Mouse (Mus musculus) ES-Bruce4 (cell line): ENCODE measurements around the gene Rpl41. TPM values are rescaled to one million over a fixed set of nuclear protein-coding genes. Genes with fewer than 3 reads are reported as not detected.

Source experiments
- H3K27ac ChIP-seq: 2 replicates; pipeline ENCODE4 v1.5.1; 2012; ENCODE audit warnings: low read length, inconsistent platforms; ENCODE audit not compliant: insufficient read depth
- H3K27me3 ChIP-seq: 2 replicates; pipeline ENCODE4 v1.6.1; 2012; ENCODE audit warnings: mild to moderate bottlenecking, low read length, inconsistent platforms; ENCODE audit not compliant: control insufficient read depth, poor library complexity, insufficient read depth, severe bottlenecking
- H3K36me3 ChIP-seq: 2 replicates; pipeline ENCODE4 v1.6.1; 2012; ENCODE audit warnings: inconsistent platforms, mild to moderate bottlenecking, low read length, moderate library complexity; ENCODE audit not compliant: control insufficient read depth, poor library complexity, insufficient read depth, severe bottlenecking
- H3K4me1 ChIP-seq: one replicate; pipeline ENCODE4 v1.8.1; 2011; ENCODE audit warnings: low read length; ENCODE audit not compliant: control insufficient read depth, insufficient read depth
- H3K4me3 ChIP-seq: 2 replicates; pipeline ENCODE4 v1.5.1; 2011; ENCODE audit warnings: low read depth, mild to moderate bottlenecking, low read length
- H3K9ac ChIP-seq: 2 replicates; pipeline ENCODE4 v1.6.1; 2012; ENCODE audit warnings: low read depth, mild to moderate bottlenecking, inconsistent platforms; ENCODE audit not compliant: poor library complexity, severe bottlenecking
- H3K9me3 ChIP-seq: replicated peaks from 2 replicates; pipeline ENCODE4 v1.6.1; 2012; ENCODE audit warnings: mild to moderate bottlenecking, low read length, inconsistent platforms; ENCODE audit not compliant: control insufficient read depth, poor library complexity, insufficient read depth, severe bottlenecking
- CTCF ChIP-seq: IDR thresholded peaks from one replicate; pipeline ENCODE4 v1.8.1; 2011; ENCODE audit warnings: low read depth, low read length
- EP300 ChIP-seq: IDR thresholded peaks from 2 replicates; pipeline ENCODE4 v1.6.1; 2011; ENCODE audit warnings: low read depth, low read length; ENCODE audit not compliant: insufficient read depth
- POLR2A ChIP-seq: IDR thresholded peaks from one replicate; pipeline ENCODE4 v1.8.1; 2011; ENCODE audit warnings: low read length; ENCODE audit not compliant: insufficient read depth
- polyA plus RNA-seq: library from polyadenylated mRNA; stranded (reverse); fragments of >200 nt; gene quantifications from 2 replicates; pipeline ENCODE4 v1.2.4, GENCODE M21; 2011; ENCODE audit warnings: low read depth; ENCODE audit not compliant: missing spikeins, insufficient read depth, insufficient read length

The Rpl41 gene
- polyA plus RNA-seq, 1 experiment: 3,978 TPM

GRCm38 (mm10) chr10:128520591-128520990 is 28.5 kb downstream of the Rpl41 start:
- H3K27me3 ChIP-seq: no peaks in the 10 kb centered on the region
- peaks cover 2% of the 10 kb centered on the region for H3K4me1 ChIP-seq
- no peak overlapping the region for H3K4me3 ChIP-seq
- TF ChIP-seq EP300 (no peak), POLR2A (no peak), CTCF (no peak)
- H3K27ac ChIP-seq: no peak overlapping the region
- no peaks in the 10 kb centered on the region for H3K9me3 ChIP-seq
- H3K36me3 ChIP-seq: no peaks in the 10 kb centered on the region
- no peak overlapping the region for H3K9ac ChIP-seq

- Histone ChIP-seq H3K4me3 (no peak overlapping the region), H3K36me3 (no peaks in the 10 kb centered on the region), H3K9me3 (no peaks in the 10 kb centered on the region), H3K27ac (no peak overlapping the region), H3K27me3 (no peaks in the 10 kb centered on the region), H3K9ac (no peak overlapping the region), H3K4me1 (peaks cover 4% of the 10 kb centered on the region)
- TF ChIP-seq EP300: no peak
- peak; percentile 78 for TF ChIP-seq CTCF
- TF ChIP-seq POLR2A: no peak
Measured at GRCm38 (mm10) chr10:128518833-128519232, 30.3 kb downstream of the Rpl41 start.

- Histone ChIP-seq H3K9me3 (no peaks in the 10 kb centered on the region), H3K27me3 (no peaks in the 10 kb centered on the region), H3K9ac (no peak overlapping the region), H3K27ac (no peak overlapping the region), H3K4me3 (no peak overlapping the region), H3K4me1 (peaks cover 4% of the 10 kb centered on the region), H3K36me3 (0 out of 2 replicates have a peak, but pooled peaks cover 4% of the 10 kb centered on the region)
- no peak for TF ChIP-seq CTCF
- no peak for TF ChIP-seq POLR2A
- TF ChIP-seq EP300: no peak
Measured at GRCm38 (mm10) chr10:128516677-128517076, 32.4 kb downstream of the Rpl41 start.

GRCm38 (mm10) chr10:128516029-128516428 is 33.1 kb downstream of the Rpl41 start:
- no peaks in the 10 kb centered on the region for H3K27me3 ChIP-seq
- no peaks in the 10 kb centered on the region for H3K9me3 ChIP-seq
- peaks cover 4% of the 10 kb centered on the region for H3K4me1 ChIP-seq
- H3K9ac ChIP-seq: no peak overlapping the region
- peaks cover 4% of the 10 kb centered on the region; the same call in 1 of the 2 replicates for H3K36me3 ChIP-seq
- no peak for TF ChIP-seq CTCF
- TF ChIP-seq EP300: no peak
- no peak for TF ChIP-seq POLR2A
- no peak overlapping the region for H3K27ac ChIP-seq
- peak overlapping the region; percentile 38 for H3K4me3 ChIP-seq

GRCm38 (mm10) chr10:128515044-128515443 is 34.1 kb downstream of the Rpl41 start:
- TF ChIP-seq CTCF (no peak), POLR2A (no peak), EP300 (no peak)
- Histone ChIP-seq H3K4me1 (peaks cover 4% of the 10 kb centered on the region), H3K27ac (no peak overlapping the region), H3K36me3 (peaks cover 6% of the 10 kb centered on the region), H3K9ac (no peak overlapping the region), H3K4me3 (no peak overlapping the region), H3K27me3 (no peaks in the 10 kb centered on the region), H3K9me3 (no peaks in the 10 kb centered on the region)

- TF ChIP-seq CTCF (no peak), POLR2A (no peak), EP300 (no peak)
Measured at GRCm38 (mm10) chr10:128511761-128512160, 37.3 kb downstream of the Rpl41 start.

GRCm38 (mm10) chr10:128511189-128511588 is 37.9 kb downstream of the Rpl41 start:
- H3K4me1 ChIP-seq: peaks cover 4% of the 10 kb centered on the region
- TF ChIP-seq EP300 (no peak), POLR2A (no peak), CTCF (no peak)
- H3K4me3 ChIP-seq: no peak overlapping the region
- no peak overlapping the region for H3K9ac ChIP-seq
- H3K36me3 ChIP-seq: peaks cover 6% of the 10 kb centered on the region
- H3K27me3 ChIP-seq: no peaks in the 10 kb centered on the region
- no peaks in the 10 kb centered on the region for H3K9me3 ChIP-seq
- no peak overlapping the region for H3K27ac ChIP-seq

More at GRCm38 (mm10) chr10:128511761-128512160, 37.3 kb downstream of the Rpl41 start:
- Histone ChIP-seq H3K27me3 (no peaks in the 10 kb centered on the region), H3K36me3 (peaks cover 6% of the 10 kb centered on the region), H3K9ac (no peak overlapping the region), H3K27ac (no peak overlapping the region), H3K4me1 (peaks cover 4% of the 10 kb centered on the region), H3K9me3 (no peaks in the 10 kb centered on the region), H3K4me3 (no peak overlapping the region)
